Mouse (Mus musculus) spleen, adult 18-20 months (tissue): ENCODE measurements around the gene Ska2.

Experiments used
- DNase-seq, 2 experiments: peaks; one replicate each; pipeline ENCODE4 v3.0.0; 2022; ENCODE audit warnings: mixed read lengths in 2 of 2

Gene Ska2

GRCm38 (mm10) chr11:87108755-87109518 is at the start of gene Ska2:
Gene Ska2, plus strand, starts transcription at chr11:87109234.
- DNase-seq: peak; percentile 89 to 93

DNA sequence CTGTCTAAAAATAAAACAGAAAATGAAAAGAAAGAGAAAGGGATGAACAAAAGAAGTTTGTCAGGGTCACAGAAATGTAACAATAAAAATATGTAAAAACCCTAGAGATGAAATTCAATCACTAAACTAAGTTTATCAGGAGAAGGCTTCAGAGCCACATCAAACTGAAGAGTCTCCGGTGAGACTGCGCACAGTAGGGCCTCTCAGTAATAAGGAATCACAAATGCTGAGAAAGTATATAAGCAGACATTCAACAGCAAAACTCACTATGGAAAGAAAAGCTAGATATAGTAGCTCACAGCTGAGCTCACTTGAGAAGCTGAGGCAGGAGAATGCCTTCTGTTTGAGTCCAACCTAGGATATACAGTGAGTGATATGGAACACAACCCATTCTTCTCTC is 48.6 kb upstream of the Ska2 start:
- no peak for DNase-seq

GRCm38 (mm10) chr11:87062087-87062486 is 46.9 kb upstream of the Ska2 start:
- no peak for DNase-seq

DNA sequence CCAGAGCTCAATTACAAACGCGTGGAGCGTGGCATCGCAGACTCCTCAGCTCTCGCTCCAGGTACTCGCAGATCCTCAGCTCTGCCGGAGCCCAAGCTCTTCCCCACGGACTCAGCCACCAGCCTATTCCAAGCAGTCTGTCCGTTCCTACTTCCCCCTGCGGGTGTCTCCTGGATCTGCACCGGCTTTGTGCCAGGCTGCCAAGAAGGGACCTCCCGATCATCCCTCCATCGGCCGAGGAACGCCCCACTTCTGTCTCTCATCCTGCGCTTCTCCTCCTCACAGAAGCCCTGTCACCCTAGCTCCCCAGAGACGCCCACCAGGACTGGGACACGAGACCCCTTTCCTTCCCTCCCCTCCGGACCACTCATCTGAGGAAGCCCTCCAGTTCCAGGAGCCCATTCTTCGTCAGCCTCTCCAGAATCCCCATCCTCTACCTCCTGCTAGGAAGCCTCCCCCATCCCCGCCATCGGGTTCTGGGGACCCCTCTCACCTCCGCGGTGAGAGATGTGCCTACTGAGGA is 35.6 kb upstream of the Ska2 start:
- peak; percentile 7 to 19 for DNase-seq

DNA sequence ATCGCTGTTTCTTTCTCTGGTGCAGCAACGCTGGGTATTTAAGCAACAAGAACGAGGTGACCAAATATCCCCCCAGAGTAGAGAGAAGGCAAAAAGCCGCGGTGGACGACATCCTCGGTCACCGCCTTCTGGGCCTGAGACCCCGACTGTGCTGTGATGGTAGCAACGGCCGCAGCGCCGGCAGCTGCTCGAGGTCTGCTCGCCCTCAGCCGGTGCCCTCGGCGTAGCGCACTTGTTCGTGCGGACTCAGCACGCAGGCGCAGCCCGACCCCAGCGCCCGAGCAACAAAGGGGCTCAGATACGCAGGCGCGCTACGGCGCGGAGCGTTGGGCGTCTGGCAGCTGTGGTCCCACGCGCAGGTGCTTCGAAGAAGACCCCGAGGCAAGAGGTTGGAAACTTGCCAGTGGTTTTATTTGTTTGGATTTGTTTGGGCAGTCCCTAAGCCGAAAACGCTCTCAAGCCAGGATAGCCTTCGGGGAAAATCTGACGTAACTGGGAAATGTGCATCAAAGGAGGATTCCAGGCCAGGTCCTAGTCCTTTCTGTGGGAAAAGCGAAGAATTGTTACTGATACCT is 35.1 kb upstream of the Ska2 start, which contains the start of gene Gdpd1:
TSS of gene Gdpd1 (minus strand) at position 197 of the 575 bp plus-strand sequence.
- peak; percentile 63 to 76 for DNase-seq

DNA sequence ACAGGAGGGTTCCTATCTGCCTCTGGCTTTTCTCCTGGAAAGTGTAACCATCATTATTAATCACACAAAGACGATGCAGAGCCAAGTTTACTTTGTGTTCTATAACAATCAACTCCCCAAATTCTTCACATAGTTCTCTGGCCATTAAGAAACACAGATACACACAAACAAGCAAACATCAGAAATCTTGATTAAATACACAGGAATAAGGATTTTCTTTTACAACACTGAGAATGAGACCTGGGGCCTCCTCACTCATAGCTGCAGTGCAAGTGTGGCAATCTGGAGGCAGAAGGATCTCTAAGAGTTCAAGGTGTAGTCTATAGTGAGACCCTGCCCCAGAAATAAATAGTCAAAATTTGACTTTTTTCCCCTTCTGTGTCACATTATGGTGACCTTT is 25.3 kb upstream of the Ska2 start:
- DNase-seq: no peak

- DNase-seq: no peak
Measured at GRCm38 (mm10) chr11:87085461-87085860, 23.6 kb upstream of the Ska2 start.

DNA sequence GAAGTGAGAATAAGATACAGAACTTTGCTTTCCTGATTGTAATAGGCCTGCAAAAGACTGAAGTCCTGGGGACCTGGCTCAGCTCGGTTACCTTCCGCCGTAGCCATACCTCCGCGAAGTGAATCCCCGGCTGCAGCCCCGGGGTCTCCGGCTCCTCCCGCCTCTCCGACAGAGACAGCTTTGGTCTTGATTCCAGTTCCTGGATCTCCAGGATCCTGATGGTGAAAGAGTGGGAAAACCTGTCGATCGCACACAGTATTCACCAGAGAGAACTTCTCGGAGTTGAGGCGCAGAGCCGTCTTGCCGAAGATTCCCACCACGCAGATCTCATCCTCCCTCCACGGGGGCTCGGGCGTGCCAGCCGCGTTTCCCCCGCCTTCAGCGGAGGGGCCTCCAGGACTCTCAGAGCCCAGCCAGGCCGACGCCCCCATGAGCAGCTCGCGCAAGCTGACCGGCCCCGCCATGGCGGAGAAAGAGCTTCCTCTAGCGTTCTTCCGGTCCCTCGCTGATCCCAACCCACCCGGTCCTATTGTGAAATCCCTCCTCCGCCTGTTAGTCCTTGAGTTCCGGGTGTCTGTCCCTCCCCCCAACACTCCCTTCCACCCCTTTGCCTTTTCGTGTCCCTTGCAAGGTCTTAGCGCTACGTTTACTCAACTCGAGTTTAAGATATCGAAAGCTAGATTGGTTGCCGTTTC is 22.6 kb upstream of the Ska2 start, which contains the start of gene Smg8:
TSS of gene Smg8 (minus strand) at position 485 of the 695 bp plus-strand sequence.
- DNase-seq: peak; percentile 57 to 74

- no peak for DNase-seq
Measured at GRCm38 (mm10) chr11:87087142-87087541, 21.9 kb upstream of the Ska2 start.

DNA sequence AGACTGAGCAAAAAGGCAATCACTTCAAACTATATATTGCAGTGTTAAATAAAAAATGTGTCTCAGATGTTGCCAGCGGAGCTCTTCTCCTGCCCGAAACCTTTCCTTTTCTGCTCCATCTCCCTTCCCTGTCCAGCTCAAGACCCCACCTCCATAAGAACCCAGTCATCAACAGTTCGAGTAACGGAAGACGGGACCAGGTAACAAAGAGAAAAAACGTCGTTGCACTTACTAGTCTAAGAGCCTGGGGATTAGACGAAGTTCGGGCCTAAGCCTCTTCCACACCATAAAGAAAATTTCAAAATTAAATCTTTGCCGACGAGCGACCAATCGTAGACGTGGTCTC is 652 bp upstream of the Ska2 start, which contains the start of gene Prr11:
TSS of gene Prr11 (minus strand) at position 300 of the 346 bp plus-strand sequence.
- no peak for DNase-seq

DNA sequence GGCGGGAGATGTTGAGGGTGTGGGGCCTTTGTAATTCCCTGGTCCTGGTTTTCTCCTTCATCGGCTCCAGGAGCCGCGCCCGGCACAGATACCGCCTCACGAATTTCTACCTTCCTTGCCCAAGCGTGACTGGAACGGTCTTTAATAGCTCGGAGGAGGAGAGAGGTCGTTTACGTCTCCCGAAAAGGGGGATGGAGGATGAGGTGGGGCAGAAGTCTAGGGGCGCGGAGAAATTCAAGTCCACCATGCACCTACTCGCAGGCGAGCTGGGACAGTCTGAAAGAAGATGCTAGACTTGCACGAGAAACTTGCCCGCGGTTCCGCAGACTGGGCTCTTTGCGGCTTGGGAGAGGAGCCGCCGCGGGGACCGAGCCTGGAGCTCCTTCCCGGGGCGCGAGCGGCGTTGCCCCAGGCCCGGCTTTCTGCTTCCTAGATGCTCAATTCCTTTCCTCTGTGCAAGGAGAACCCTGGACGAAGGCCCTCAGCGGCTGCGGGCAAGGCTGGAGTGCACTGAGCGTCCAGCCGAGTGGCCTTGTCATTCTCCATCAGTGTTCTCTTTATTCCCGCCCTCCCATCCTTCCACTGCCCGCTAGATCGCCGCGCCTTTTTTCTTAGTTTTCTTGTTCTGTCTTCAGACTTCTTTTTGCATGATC is 611 bp downstream of the Ska2 start:
- peak; percentile 10 to 24 for DNase-seq

GRCm38 (mm10) chr11:87110172-87110909 is 1.3 kb downstream of the Ska2 start:
- DNase-seq: no peak

DNA sequence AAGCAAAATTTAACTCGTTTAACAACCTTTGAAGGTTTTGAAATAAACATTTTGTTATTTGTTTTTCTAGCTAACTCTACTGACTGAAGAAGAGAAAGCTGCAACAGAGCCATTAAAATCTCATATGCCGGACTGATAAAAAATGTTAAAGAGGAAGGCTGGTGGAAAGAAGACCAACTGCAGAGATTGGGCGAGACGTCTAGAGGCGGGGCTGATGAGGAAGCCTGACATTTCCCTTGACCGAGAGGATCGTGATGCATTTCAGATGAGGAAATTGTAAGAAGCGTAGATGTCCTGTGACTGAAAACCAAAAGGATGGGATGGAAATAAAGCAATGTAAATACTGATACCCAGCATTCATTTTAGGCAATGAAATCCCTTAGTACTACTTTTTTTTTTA is 12.8 kb downstream of the Ska2 start:
- DNase-seq: no peak

GRCm38 (mm10) chr11:87125562-87125961 is 16.5 kb downstream of the Ska2 start:
- no peak for DNase-seq

DNA sequence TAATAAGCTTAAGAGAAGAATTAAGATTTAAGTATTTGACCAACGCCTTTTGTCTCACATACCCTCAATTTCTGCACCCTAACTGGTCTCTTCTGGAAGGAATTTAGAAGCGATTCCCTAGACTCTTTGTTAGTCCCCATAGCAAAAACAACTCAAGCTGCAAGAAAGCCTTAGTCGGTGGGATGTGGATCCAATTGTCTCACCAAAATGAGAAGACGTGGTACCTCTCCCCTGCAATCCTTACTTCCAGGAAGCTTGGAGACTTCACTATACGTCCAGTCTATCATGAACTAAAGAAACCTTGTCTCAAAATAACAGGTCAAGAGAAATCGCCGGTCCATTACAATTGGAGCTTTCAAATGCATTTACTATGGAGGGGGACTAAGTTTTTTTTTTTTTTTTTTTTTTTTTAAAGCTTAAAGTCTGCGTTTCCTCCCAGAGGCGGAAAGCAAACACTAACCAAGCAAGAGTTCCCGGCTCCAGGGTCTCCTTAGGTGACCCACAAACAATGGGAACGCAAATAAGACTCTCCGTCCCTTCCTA is 17.3 kb downstream of the Ska2 start:
- DNase-seq: no peak

- DNase-seq: peak; percentile 77 to 80
Measured at GRCm38 (mm10) chr11:87126824-87127816, 18.1 kb downstream of the Ska2 start, which contains the start of gene Trim37. Gene Trim37, plus strand, starts transcription at chr11:87127077.

- no peak for DNase-seq
Measured at GRCm38 (mm10) chr11:87136233-87136632, 27.2 kb downstream of the Ska2 start.

- no peak for DNase-seq
Measured at GRCm38 (mm10) chr11:87158012-87158411, 49.0 kb downstream of the Ska2 start.

DNA sequence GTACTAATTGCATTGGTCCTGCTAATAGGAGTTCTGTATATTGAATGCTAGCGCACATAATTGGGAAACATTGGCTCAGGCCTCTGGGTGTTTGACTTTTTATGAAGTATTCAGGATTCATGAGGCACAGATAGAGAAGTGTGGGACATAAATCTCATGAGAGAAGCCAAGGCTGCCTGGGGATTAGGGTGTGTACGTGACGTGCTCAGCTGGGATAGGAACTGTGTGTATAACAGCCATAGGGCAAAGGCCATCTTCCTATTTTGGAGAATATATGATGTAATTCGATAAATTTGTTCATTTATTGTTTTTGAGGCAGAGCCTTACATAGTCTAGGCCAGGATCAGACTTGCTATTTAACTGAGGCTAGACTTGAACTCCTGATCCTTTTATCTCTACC is 53.7 kb downstream of the Ska2 start:
- no peak for DNase-seq

DNA sequence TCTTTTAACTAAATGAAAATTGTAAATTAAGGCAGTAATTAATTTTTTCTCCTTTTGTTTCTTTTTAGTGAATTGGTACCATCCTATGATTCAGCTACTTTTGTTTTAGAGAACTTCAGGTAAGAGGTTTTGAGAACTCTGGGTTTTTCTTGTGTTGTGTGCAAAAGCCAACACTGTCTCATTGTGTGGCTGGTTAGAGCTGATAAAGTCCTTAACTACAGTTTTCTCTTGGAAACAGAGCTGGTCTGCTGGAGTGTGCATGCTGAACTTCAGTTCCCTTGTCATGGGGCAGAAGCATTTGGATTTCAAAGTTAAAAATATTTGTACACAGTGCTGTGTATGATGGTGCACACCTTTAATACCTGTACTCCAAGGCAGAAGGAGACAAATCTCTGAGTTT is 54.7 kb downstream of the Ska2 start:
- DNase-seq: no peak

GRCm38 (mm10) chr11:87173625-87174024 is 64.6 kb downstream of the Ska2 start:
- no peak for DNase-seq
